Mouse (Mus musculus): ENCODE measurements around the gene Fcer1g. TPM values are rescaled to one million over a fixed set of nuclear protein-coding genes. Genes with fewer than 3 reads are reported as not detected.
"Not testable (repeated sequence)": the region's sequence is repeated elsewhere in the genome, so short reads cannot be mapped to it uniquely, and the experiment has no call there.

The Fcer1g gene
- polyA plus RNA-seq, 1 experiment from 2014 or later = 22.8 TPM

GRCm38 (mm10) chr1:171247453-171247841 lies 13.3 kb upstream of the Fcer1g start:
- DNase-seq (ENCODE audit: low spot score) = no peak
- no peaks in the 10 kb centered on the region for H3K9me3 ChIP-seq
- H3K36me3 ChIP-seq = peaks cover 30% of the 10 kb centered on the region
- peak overlapping the region; percentile 71 for H3K4me3 ChIP-seq
- WGBS = 14% methylated on average over 13 of the region's 13 CpGs
- H3K4me1 ChIP-seq (replicated peaks) = peaks cover 65% of the 10 kb centered on the region
- peak overlapping the region; percentile 96 for H3K27ac ChIP-seq
- no peaks in the 10 kb centered on the region for H3K27me3 ChIP-seq (ENCODE audit: insufficient read depth, poor library complexity, severe bottlenecking)

- Histone ChIP-seq H3K27ac (peak overlapping the region; percentile 96), H3K4me3 (peak overlapping the region; percentile 71), H3K36me3 (peaks cover 36% of the 10 kb centered on the region), H3K9me3 (no peaks in the 10 kb centered on the region), H3K27me3 (ENCODE audit: insufficient read depth, poor library complexity, severe bottlenecking) (no peaks in the 10 kb centered on the region), H3K4me1 (replicated peaks) (peaks cover 60% of the 10 kb centered on the region)
- DNase-seq (ENCODE audit: low spot score) = peak; percentile 98
- under 1% methylated on average over 41 of the region's 41 CpGs for WGBS
Observed at GRCm38 (mm10) chr1:171246709-171247452, 12.7 kb upstream of the Fcer1g start.

- Histone ChIP-seq H3K36me3 (peaks cover 51% of the 10 kb centered on the region), H3K4me3 (peak overlapping the region; percentile 71)
Observed at GRCm38 (mm10) chr1:171245353-171245752, 11.2 kb upstream of the Fcer1g start.

GRCm38 (mm10) chr1:171241952-171242351 lies 7.8 kb upstream of the Fcer1g start:
- H3K4me3 ChIP-seq; H3K27me3 ChIP-seq (ENCODE audit: insufficient read depth, poor library complexity, severe bottlenecking); H3K27ac ChIP-seq; DNase-seq (ENCODE audit: low spot score); H3K9me3 ChIP-seq: not testable (repeated sequence)
- H3K36me3 ChIP-seq = peaks cover 85% of the 10 kb centered on the region
- 88% methylated on average over 12 of the region's 12 CpGs for WGBS
- peaks cover 13% of the 10 kb centered on the region for H3K4me1 ChIP-seq (replicated peaks)

More at GRCm38 (mm10) chr1:171245353-171245752, 11.2 kb upstream of the Fcer1g start:
- WGBS = 93% methylated on average over 8 of the region's 8 CpGs
- no peak overlapping the region for H3K27ac ChIP-seq
- DNase-seq (ENCODE audit: low spot score) = no peak
- no peaks in the 10 kb centered on the region for H3K9me3 ChIP-seq
- H3K27me3 ChIP-seq (ENCODE audit: insufficient read depth, poor library complexity, severe bottlenecking) = no peaks in the 10 kb centered on the region
- H3K4me1 ChIP-seq (replicated peaks) = peaks cover 44% of the 10 kb centered on the region

GRCm38 (mm10) chr1:171240911-171241310 lies 6.7 kb upstream of the Fcer1g start:
- no peaks in the 10 kb centered on the region for H3K27me3 ChIP-seq (ENCODE audit: insufficient read depth, poor library complexity, severe bottlenecking)
- DNase-seq (ENCODE audit: low spot score) = no peak
- 91% methylated on average over 10 of the region's 10 CpGs for WGBS
- no peak overlapping the region for H3K27ac ChIP-seq
- H3K4me3 ChIP-seq = no peak overlapping the region
- peaks cover 5% of the 10 kb centered on the region for H3K4me1 ChIP-seq (replicated peaks)
- H3K9me3 ChIP-seq = no peaks in the 10 kb centered on the region
- H3K36me3 ChIP-seq = peaks cover 95% of the 10 kb centered on the region

- H3K4me1 ChIP-seq (replicated peaks) = no peaks in the 10 kb centered on the region
- DNase-seq (ENCODE audit: low spot score) = no peak
- H3K9me3 ChIP-seq = no peaks in the 10 kb centered on the region
- H3K4me3 ChIP-seq = no peak overlapping the region
- peaks cover 97% of the 10 kb centered on the region for H3K36me3 ChIP-seq
- WGBS = 79% methylated on average over 15 of the region's 15 CpGs
- no peaks in the 10 kb centered on the region for H3K27me3 ChIP-seq (ENCODE audit: insufficient read depth, poor library complexity, severe bottlenecking)
- no peak overlapping the region for H3K27ac ChIP-seq
Observed at GRCm38 (mm10) chr1:171239992-171240744, 6.0 kb upstream of the Fcer1g start.

- Histone ChIP-seq H3K27me3 (ENCODE audit: insufficient read depth, poor library complexity, severe bottlenecking) (no peaks in the 10 kb centered on the region), H3K27ac (no peak overlapping the region), H3K36me3 (peaks cover 100% of the 10 kb centered on the region), H3K4me3 (no peak overlapping the region), H3K9me3 (no peaks in the 10 kb centered on the region), H3K4me1 (replicated peaks) (no peaks in the 10 kb centered on the region)
- DNase-seq (ENCODE audit: low spot score) = peak; percentile 59
- WGBS = 77% methylated on average over 14 of the region's 14 CpGs
Observed at GRCm38 (mm10) chr1:171238463-171238862, 4.3 kb upstream of the Fcer1g start.

- Histone ChIP-seq H3K9me3 (no peaks in the 10 kb centered on the region), H3K4me1 (replicated peaks) (no peaks in the 10 kb centered on the region), H3K36me3 (peaks cover 96% of the 10 kb centered on the region), H3K4me3 (no peak overlapping the region), H3K27ac (no peak overlapping the region), H3K27me3 (ENCODE audit: insufficient read depth, poor library complexity, severe bottlenecking) (no peaks in the 10 kb centered on the region)
- 90% methylated on average over 6 of the region's 6 CpGs for WGBS
- DNase-seq (ENCODE audit: low spot score) = no peak
Observed at GRCm38 (mm10) chr1:171237438-171237837, 3.3 kb upstream of the Fcer1g start.

- H3K9me3 ChIP-seq = no peaks in the 10 kb centered on the region
- H3K27ac ChIP-seq = no peak overlapping the region
- H3K4me3 ChIP-seq = no peak overlapping the region
- no peak for DNase-seq (ENCODE audit: low spot score)
- peaks cover 3% of the 10 kb centered on the region; the same call in 1 of the 2 replicates for H3K4me1 ChIP-seq (replicated peaks)
- 91% methylated on average over 4 of the region's 4 CpGs for WGBS
- H3K27me3 ChIP-seq (ENCODE audit: insufficient read depth, poor library complexity, severe bottlenecking) = no peaks in the 10 kb centered on the region
- peaks cover 80% of the 10 kb centered on the region for H3K36me3 ChIP-seq
Observed at GRCm38 (mm10) chr1:171235791-171236190, 1.6 kb upstream of the Fcer1g start.

GRCm38 (mm10) chr1:171234538-171234937 lies 373 bp upstream of the Fcer1g start:
- Histone ChIP-seq H3K36me3 (peaks cover 67% of the 10 kb centered on the region), H3K27ac (no peak overlapping the region), H3K9me3 (no peaks in the 10 kb centered on the region), H3K4me1 (replicated peaks) (peaks cover 15% of the 10 kb centered on the region), H3K27me3 (ENCODE audit: insufficient read depth, poor library complexity, severe bottlenecking) (no peaks in the 10 kb centered on the region), H3K4me3 (no peak overlapping the region)
- 95% methylated on average over 4 of the region's 4 CpGs for WGBS
- DNase-seq (ENCODE audit: low spot score) = no peak

GRCm38 (mm10) chr1:171232800-171233730 lies 1.1 kb downstream of the Fcer1g start:
- Histone ChIP-seq H3K36me3 (peaks cover 52% of the 10 kb centered on the region), H3K4me3 (no peak overlapping the region), H3K4me1 (replicated peaks) (peaks cover 15% of the 10 kb centered on the region), H3K9me3 (no peaks in the 10 kb centered on the region), H3K27me3 (ENCODE audit: insufficient read depth, poor library complexity, severe bottlenecking) (no peaks in the 10 kb centered on the region), H3K27ac (no peak overlapping the region)
- WGBS = 84% methylated on average over 12 of the region's 12 CpGs
- DNase-seq (ENCODE audit: low spot score) = no peak

- peaks cover 45% of the 10 kb centered on the region for H3K36me3 ChIP-seq
- H3K27me3 ChIP-seq (ENCODE audit: insufficient read depth, poor library complexity, severe bottlenecking) = no peaks in the 10 kb centered on the region
- 87% methylated on average over 5 of the region's 5 CpGs for WGBS
- H3K9me3 ChIP-seq = no peaks in the 10 kb centered on the region
- no peak overlapping the region for H3K4me3 ChIP-seq
- no peak overlapping the region for H3K27ac ChIP-seq
- H3K4me1 ChIP-seq (replicated peaks) = peaks cover 15% of the 10 kb centered on the region
- no peak for DNase-seq (ENCODE audit: low spot score)
Observed at GRCm38 (mm10) chr1:171232348-171232747, 1.8 kb downstream of the Fcer1g start.
